Mouse (Mus musculus): ENCODE measurements around the gene Sgo1. TPM values are rescaled to one million over a fixed set of nuclear protein-coding genes. Genes with fewer than 3 reads are reported as not detected.

Sgo1 gene
- polyA plus RNA-seq, 1 experiment from 2014 or later: 46.0 TPM

DNA sequence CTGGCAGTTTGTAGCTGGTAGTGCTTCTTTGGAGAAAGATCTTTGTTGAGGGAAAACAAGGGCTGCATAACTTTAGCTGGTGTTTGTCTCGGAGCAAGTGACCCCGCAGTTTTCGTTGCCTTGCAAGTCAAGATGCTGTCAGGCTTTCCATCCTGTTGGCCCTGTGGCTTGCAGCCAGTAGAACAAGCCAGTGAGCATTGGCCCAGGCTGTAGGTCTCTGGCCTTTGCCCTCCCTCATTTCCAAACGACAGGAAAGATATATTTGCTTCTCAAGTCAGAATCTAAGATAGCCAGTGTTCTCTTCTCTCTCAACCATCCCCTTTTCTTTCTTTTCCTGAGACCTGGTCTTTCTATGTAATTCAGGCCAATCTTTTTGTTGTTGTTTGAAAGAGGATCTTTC is 61.6 kb downstream of the Sgo1 start:
- H3K4me3 ChIP-seq: no peak overlapping the region
- WGBS: 82% methylated on average over 4 of the region's 4 CpGs
- no peak for DNase-seq (ENCODE audit: low spot score)

DNA sequence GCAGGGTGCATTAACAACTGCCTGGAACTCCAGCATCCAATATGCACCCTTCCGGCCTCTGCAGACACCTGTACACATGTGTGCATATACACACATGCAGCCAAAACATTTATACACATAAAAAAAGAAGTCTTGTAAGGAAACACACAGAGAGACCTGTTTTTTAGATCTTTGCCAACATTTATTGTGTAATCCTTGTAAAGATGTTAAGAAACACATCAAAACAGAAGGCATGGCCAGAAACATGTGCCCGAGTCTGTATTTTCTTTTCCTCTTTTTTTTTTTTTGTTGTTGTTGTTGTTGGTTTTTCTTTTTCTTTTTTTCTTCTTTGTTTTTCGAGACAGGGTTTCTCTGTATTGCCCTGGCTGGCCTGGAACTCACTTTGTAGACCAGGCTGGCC is 63.0 kb downstream of the Sgo1 start:
- H3K27ac ChIP-seq: no peak overlapping the region
- WGBS: 76% methylated on average over 3 of the region's 3 CpGs
- no peaks in the 10 kb centered on the region for H3K9me3 ChIP-seq (replicated peaks)
- no peak for DNase-seq (ENCODE audit: low spot score)
- H3K27me3 ChIP-seq (ENCODE audit: low read depth, poor library complexity, severe bottlenecking): no peaks in the 10 kb centered on the region
- no peak overlapping the region for H3K4me3 ChIP-seq
- no peaks in the 10 kb centered on the region for H3K4me1 ChIP-seq
- H3K36me3 ChIP-seq: no peaks in the 10 kb centered on the region

More for the DNA sequence above, 61.6 kb downstream of the Sgo1 start:
- H3K36me3 ChIP-seq: no peaks in the 10 kb centered on the region
- H3K4me1 ChIP-seq: no peaks in the 10 kb centered on the region
- H3K9me3 ChIP-seq (replicated peaks): no peaks in the 10 kb centered on the region
- H3K27me3 ChIP-seq (ENCODE audit: low read depth, poor library complexity, severe bottlenecking): no peaks in the 10 kb centered on the region
- no peak overlapping the region for H3K27ac ChIP-seq

Other genes starting within 250 kb of the Sgo1 start
- gene Efhb, start 226.0 kb downstream of the Sgo1 start, polyA plus RNA-seq (2016; fragmentation: Nextera tagmentation; extraction: Ambion mirVana): 0.26 and 0.31 TPM in 2 replicates
- 60.5 and 70.4 TPM in 2 replicates for gene Rab5a, start 210.1 kb downstream of the Sgo1 start, polyA plus RNA-seq (2016; fragmentation: Nextera tagmentation; extraction: Ambion mirVana)
- 0.24 and 0.49 TPM in 2 replicates for gene Pp2d1, start 149.9 kb downstream of the Sgo1 start, polyA plus RNA-seq (2016; fragmentation: Nextera tagmentation; extraction: Ambion mirVana)
- gene Kat2b, start 122.5 kb downstream of the Sgo1 start, polyA plus RNA-seq (2016; fragmentation: Nextera tagmentation; extraction: Ambion mirVana): 1.1 and 2.7 TPM in 2 replicates
- gene Sult1c2, start 157.0 kb upstream of the Sgo1 start, polyA plus RNA-seq (2016; fragmentation: Nextera tagmentation; extraction: Ambion mirVana): not detected in 2 replicates

Data from limb, embryonic 10.5 days (tissue).